Mouse (Mus musculus): Measurements from ENCODE around the gene Defb18. TPM values are rescaled to one million over a fixed set of nuclear protein-coding genes. Genes with fewer than 3 reads are reported as not detected.

Gene Defb18
- polyA plus RNA-seq, 1 experiment, result not detected

DNA sequence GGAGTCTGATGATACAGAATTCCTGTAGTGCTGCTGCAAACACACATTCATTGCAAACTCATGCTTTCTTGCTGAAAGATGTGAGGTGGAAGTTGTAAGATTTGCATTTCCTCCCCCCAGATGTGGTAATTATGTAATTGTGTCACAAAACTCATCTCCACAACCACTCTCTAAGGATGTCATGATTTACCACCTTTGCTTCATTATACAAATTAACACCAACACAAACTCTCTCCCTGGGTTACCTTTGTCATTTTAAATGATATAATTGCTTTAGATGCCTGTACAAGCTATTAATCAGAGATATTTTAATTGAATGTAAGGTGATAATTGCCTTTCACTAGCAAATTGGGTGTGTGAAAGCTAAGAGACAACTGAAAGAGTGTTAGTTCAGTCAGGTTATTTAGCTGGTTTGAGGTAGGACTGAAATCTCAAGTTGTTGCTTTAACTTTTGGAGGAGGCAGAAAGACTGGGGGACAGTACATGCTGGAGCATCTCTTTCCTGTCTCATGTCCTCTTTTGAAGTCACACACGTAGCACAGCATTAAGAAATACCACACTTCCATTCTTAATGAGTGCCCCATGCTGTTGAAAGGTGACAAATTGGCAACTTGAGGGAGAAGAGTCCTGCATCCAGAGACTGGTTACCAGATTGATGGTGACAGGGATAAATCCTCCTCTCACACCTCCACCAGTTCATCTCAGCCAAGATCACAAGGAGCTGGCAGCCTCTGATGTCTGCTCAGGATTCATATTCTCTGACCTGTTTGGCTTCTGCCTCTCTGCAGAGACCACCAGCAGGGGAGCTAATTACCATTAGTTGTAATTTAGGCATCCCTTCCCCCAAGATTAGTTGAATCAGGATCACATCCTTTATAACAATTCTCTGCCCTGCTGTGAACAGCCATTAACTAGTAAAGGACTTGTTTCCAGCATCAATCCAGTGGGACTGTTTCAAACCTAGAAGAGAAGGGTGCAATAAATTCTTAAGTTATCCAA is 46.2 kb downstream of the Defb18 start:
- TF ChIP-seq CTCF (IDR thresholded peaks at IDR 0.05; ENCODE audit: control insufficient read depth, insufficient read depth, insufficient replicate concordance, low read depth, low read length) (no peak), POLR2A (IDR thresholded peaks at IDR 0.05; ENCODE audit: control insufficient read depth, low read depth, low read length) (no peak)
- Histone ChIP-seq H3K4me3 (ENCODE audit: control insufficient read depth, low read depth, low read length) (no peak overlapping the region), H3K27ac (ENCODE audit: control insufficient read depth, insufficient read depth, low read depth, low read length) (no peak overlapping the region), H3K4me1 (ENCODE audit: control insufficient read depth, insufficient read depth, low read length) (no peaks in the 10 kb centered on the region), H3K36me3 (ENCODE audit: control insufficient read depth, insufficient read depth, low read length) (no peaks in the 10 kb centered on the region), H3K27me3 (ENCODE audit: control insufficient read depth, insufficient read depth, low read length) (no peaks in the 10 kb centered on the region)

Other genes with a start within 250 kb of the Defb18 start
- gene Crisp4, start 91.5 kb downstream of the Defb18 start, polyA plus RNA-seq (2012; rRNA removed), result 0.26 TPM in 1 of 2 replicates, not detected in the other
- 0.42 and 0.73 TPM in 2 replicates for gene Defb41, start 27.7 kb upstream of the Defb18 start, polyA plus RNA-seq (2012; rRNA removed)